ENCODE assay signal across 19 mouse cellular contexts in the genomic region with DNA sequence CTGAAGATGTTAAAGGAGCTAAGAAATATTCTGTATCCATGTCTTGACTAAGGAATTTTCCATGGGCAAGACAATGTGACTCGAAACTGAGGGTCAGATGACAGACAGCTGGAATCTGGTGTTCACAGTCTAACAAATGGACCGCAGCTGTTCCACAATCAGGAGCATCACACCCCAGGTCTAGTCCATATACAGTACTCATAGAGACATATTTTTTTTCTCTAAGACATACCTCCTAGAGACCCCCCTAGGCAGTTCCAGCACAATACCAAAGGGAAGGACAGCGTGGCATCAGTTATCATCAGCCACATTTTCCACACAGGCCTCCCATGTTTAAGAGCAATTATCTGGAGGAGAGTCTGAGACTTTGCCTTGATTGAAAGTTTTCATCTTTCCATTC.
"Had no signal": no experiment of that assay in that cellular context is flagged by ENCODE, and none has a peak within 500 bp of the region (broad histone marks: within the 10 kb centered on the region; RNA-seq: fewer than 3 reads in every experiment).

No protein-coding gene starts in this region.

- H3K27me3 ChIP-seq: kidney, embryonic 15.5 days; liver, embryonic 13.5 days; megakaryocyte, embryonic 14.5 days; midbrain, embryonic 12.5 days; midbrain, embryonic 15.5 days; neural tube, embryonic 12.5 days; neural tube, embryonic 15.5 days had no signal

- H3K36me3 ChIP-seq: kidney, embryonic 15.5 days; liver, embryonic 13.5 days; midbrain, embryonic 12.5 days; midbrain, embryonic 15.5 days; neural tube, embryonic 12.5 days; neural tube, embryonic 15.5 days had no signal

- H3K9ac ChIP-seq: kidney, embryonic 15.5 days; liver, embryonic 13.5 days; midbrain, embryonic 12.5 days; midbrain, embryonic 15.5 days; neural tube, embryonic 12.5 days; neural tube, embryonic 15.5 days had no signal

- DNase-seq: kidney, adult 2 months; kidney, postnatal 10 days; kidney, postnatal 36 days; layer of hippocampus, postnatal 36 days; liver, embryonic 13.5 days; lung, adult 2 months; lung, postnatal 36 days; retina, postnatal 1 day; thymus, adult 18-20 months; thymus, postnatal 36 days had no signal

- H3K27ac ChIP-seq: kidney, embryonic 15.5 days; left cerebral cortex, adult 2 months; liver, embryonic 13.5 days; midbrain, embryonic 12.5 days; midbrain, embryonic 15.5 days; neural tube, embryonic 12.5 days; neural tube, embryonic 15.5 days had no signal

- ATAC-seq: intestine, postnatal 0 days; lung, postnatal 0 days; midbrain, embryonic 15.5 days had no signal

- H3K4me2 ChIP-seq: kidney, embryonic 15.5 days; liver, embryonic 13.5 days; midbrain, embryonic 12.5 days; midbrain, embryonic 15.5 days; neural tube, embryonic 12.5 days; neural tube, embryonic 15.5 days had no signal

- H3K9me3 ChIP-seq: kidney, embryonic 15.5 days; liver, embryonic 13.5 days; megakaryocyte, embryonic 14.5 days; midbrain, embryonic 12.5 days; midbrain, embryonic 15.5 days; neural tube, embryonic 12.5 days; neural tube, embryonic 15.5 days had no signal

- H3K4me1 ChIP-seq: kidney, embryonic 15.5 days; liver, embryonic 13.5 days; megakaryocyte, embryonic 14.5 days; midbrain, embryonic 12.5 days; midbrain, embryonic 15.5 days; neural tube, embryonic 12.5 days; neural tube, embryonic 15.5 days had no signal

- H3K4me3 ChIP-seq: kidney, embryonic 15.5 days; left cerebral cortex, adult 2 months; liver, embryonic 13.5 days; megakaryocyte, embryonic 14.5 days; midbrain, embryonic 12.5 days; midbrain, embryonic 15.5 days; neural tube, embryonic 12.5 days; neural tube, embryonic 15.5 days had no signal
